8 mouse cellular contexts compared by ENCODE assay signal in the genomic region with DNA sequence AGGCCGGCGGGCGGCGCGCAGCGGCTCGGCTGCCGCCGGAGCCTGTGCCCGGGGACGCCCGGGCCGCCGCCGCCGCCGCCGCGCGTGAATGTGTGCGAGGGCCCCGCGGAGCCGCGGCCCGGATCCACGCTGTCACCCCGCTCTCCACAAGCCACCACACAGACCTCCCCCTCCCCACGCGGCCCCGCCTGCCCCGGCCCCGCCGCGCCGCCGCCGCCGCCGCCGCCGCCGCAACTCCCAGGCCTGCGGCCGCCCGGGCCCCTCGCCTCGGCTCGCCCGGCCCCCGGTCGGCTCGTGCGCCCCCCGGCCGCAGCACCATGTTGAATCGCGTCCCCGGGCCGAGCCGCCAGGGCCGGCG. TPM values are rescaled to one million over a fixed set of nuclear protein-coding genes. Genes with fewer than 3 reads are reported as not detected.
A peak's percentile ranks its signal among the peaks of the same experiment; 100 is the strongest.
DNase-seq lines count a peak whose midpoint lies in the region; ATAC-seq lines count a peak whose summit lies in the region.

No protein-coding gene starts in this region.

- peaks cover 16% of the 10 kb centered on the region for H3K4me1 ChIP-seq in heart, embryonic 11.5 days (ENCODE audit: control insufficient read depth, insufficient read depth, low read length)
- peaks cover 49% of the 10 kb centered on the region for H3K4me1 ChIP-seq in forebrain, embryonic 10.5 days
- peaks cover 17% of the 10 kb centered on the region for H3K4me1 ChIP-seq in liver, embryonic 11.5 days (replicated peaks; ENCODE audit: control insufficient read depth, insufficient read depth, low read length)

- H3K27me3 ChIP-seq in heart, embryonic 11.5 days (ENCODE audit: control insufficient read depth, insufficient read depth, low read length): no peaks in the 10 kb centered on the region
- no peaks in the 10 kb centered on the region for H3K27me3 ChIP-seq in forebrain, embryonic 10.5 days (ENCODE audit: poor library complexity, severe bottlenecking)
- no peaks in the 10 kb centered on the region for H3K27me3 ChIP-seq in liver, embryonic 11.5 days (replicated peaks; ENCODE audit: control insufficient read depth, insufficient read depth, low read length)

- intact Hi-C loops in heart, postnatal 25 days (cut with DNase I): loop anchor here (5.0 to 10.0 kb wide), 5 partner anchors 90 to 525 kb away; no protein-coding TSS in a partner anchor
- intact Hi-C loops in left cerebral cortex, postnatal 36 days (cut with DNase I): loop anchor here (5.0 to 10.0 kb wide), 5 partner anchors 120 to 562 kb away; no protein-coding TSS in a partner anchor

- H3K9me3 ChIP-seq in heart, embryonic 11.5 days (replicated peaks; ENCODE audit: control insufficient read depth, low read length): no peaks in the 10 kb centered on the region
- H3K9me3 ChIP-seq in forebrain, embryonic 10.5 days: no peaks in the 10 kb centered on the region
- no peaks in the 10 kb centered on the region for H3K9me3 ChIP-seq in liver, embryonic 11.5 days (ENCODE audit: control insufficient read depth, low read length)

- H3K9ac ChIP-seq in heart, embryonic 11.5 days (ENCODE audit: low read depth, low read length): peak overlapping the region; percentile 98
- peak overlapping the region; percentile 100 for H3K9ac ChIP-seq in liver, embryonic 11.5 days (ENCODE audit: low read depth, low read length)

- H3K4me3 ChIP-seq in heart, embryonic 11.5 days (ENCODE audit: low read depth, low read length): peak overlapping the region; percentile 82
- peak overlapping the region; percentile 93 for H3K4me3 ChIP-seq in forebrain, embryonic 10.5 days
- H3K4me3 ChIP-seq in liver, embryonic 11.5 days (ENCODE audit: low read depth, low read length): peak overlapping the region; percentile 95

- H3K36me3 ChIP-seq in heart, embryonic 11.5 days (ENCODE audit: control insufficient read depth, insufficient read depth, low read length): no peaks in the 10 kb centered on the region
- peaks cover 24% of the 10 kb centered on the region for H3K36me3 ChIP-seq in forebrain, embryonic 10.5 days (replicated peaks)
- H3K36me3 ChIP-seq in liver, embryonic 11.5 days (ENCODE audit: control insufficient read depth, insufficient read depth, low read length): no peaks in the 10 kb centered on the region

- H3K4me2 ChIP-seq in heart, embryonic 11.5 days: peak overlapping the region; percentile 88
- H3K4me2 ChIP-seq in liver, embryonic 11.5 days: peak overlapping the region; percentile 76

- peak overlapping the region; percentile 100 for H3K27ac ChIP-seq in heart, embryonic 11.5 days (ENCODE audit: low read depth, low read length)
- H3K27ac ChIP-seq in forebrain, embryonic 10.5 days: peak overlapping the region; percentile 100
- H3K27ac ChIP-seq in liver, embryonic 11.5 days (ENCODE audit: low read depth, low read length): peak overlapping the region; percentile 100

- whole genome bisulfite sequencing in heart, embryonic 11.5 days (ENCODE audit: insufficient replicate concordance): 2% methylated on average over 28 of the region's 63 CpGs
- 10% methylated on average over 13 of the region's 63 CpGs for WGBS in forebrain, embryonic 10.5 days
- 1% methylated on average over 31 of the region's 63 CpGs for whole genome bisulfite sequencing in liver, embryonic 11.5 days

- peak; percentile 45 for ATAC-seq in heart, embryonic 11.5 days (replicated peaks; ENCODE audit: insufficient number of reproducible peaks, low FRiP score, low TSS enrichment)
- peak; percentile 18 for ATAC-seq in CD4-positive, CD25-positive, alpha-beta regulatory T cell, adult 4 months
- ATAC-seq in liver, embryonic 11.5 days (replicated peaks; ENCODE audit: low FRiP score): peak; percentile 24

- no peak for DNase-seq in heart, postnatal 25 days (ENCODE audit: low spot score)
- no peak for DNase-seq in forebrain, embryonic 10.5 days (ENCODE audit: extremely low spot score, low spot score)
- no peak for DNase-seq in liver, embryonic 11.5 days (ENCODE audit: low spot score)
- no peak for DNase-seq in T-cell, adult 2 months (ENCODE audit: low spot score)
- DNase-seq in left cerebral cortex, postnatal 36 days (ENCODE audit: low spot score in 2 of 2): no peak
- no peak for DNase-seq in right cerebral cortex, postnatal 25 days

RNA-seq across cellular contexts. Expression of gene Arid2, which starts 0.4 kb away (rescaled TPM):
- 22.0 and 22.6 TPM in 2 replicates for polyA plus RNA-seq in heart, embryonic 11.5 days (2014; fragmentation: Nextera tagmentation; extraction: Ambion mirVana)
- total RNA-seq in heart, postnatal 25 days (2021): 10 to 100 TPM; 21.0 to 26.9 TPM
- polyA plus RNA-seq in CD4-positive, CD25-positive, alpha-beta regulatory T cell, adult 4 months (2017; shearing (Covaris generic)): 10 to 100 TPM; 17.9 to 21.0 TPM
- 28.7 and 29.0 TPM in 2 replicates for polyA plus RNA-seq in forebrain, embryonic 10.5 days (2016; fragmentation: Nextera tagmentation; extraction: Ambion mirVana)
- polyA plus RNA-seq in liver, embryonic 11.5 days (2014; fragmentation: Nextera tagmentation; extraction: Ambion mirVana): 24.8 and 25.8 TPM in 2 replicates
- total RNA-seq in left cerebral cortex, postnatal 36 days (2021): 10 to 100 TPM; 32.0 to 38.6 TPM
